Mouse (Mus musculus): ENCODE measurements around the gene Cfap61. TPM values are rescaled to one million over a fixed set of nuclear protein-coding genes. Genes with fewer than 3 reads are reported as not detected.

The Cfap61 gene
- polyA plus RNA-seq, 2 experiments: not detected

- Histone ChIP-seq H3K27me3 (ENCODE audit: control insufficient read depth, insufficient read depth, low read length) (no peaks in the 10 kb centered on the region), H3K9ac (replicated peaks) (no peak overlapping the region), H3K4me1 (replicated peaks; ENCODE audit: control insufficient read depth in 2 of 2, insufficient read depth in 2 of 2, low read length in 1 of 2) (no peaks in the 10 kb centered on the region), H3K36me3 (replicated peaks; ENCODE audit: control insufficient read depth, insufficient read depth, low read depth) (no peaks in the 10 kb centered on the region), H3K4me3 (ENCODE audit: insufficient read depth in 1 of 2, low read depth in 2 of 2, low read length in 2 of 2) (no peak overlapping the region), H3K9me3 (ENCODE audit: control insufficient read depth, low read length) (no peaks in the 10 kb centered on the region), H3K4me2 (ENCODE audit: low read depth) (no peak overlapping the region), H3K27ac (no peak overlapping the region)
- WGBS (ENCODE audit: insufficient replicate concordance): 59% methylated on average over 3 of the region's 3 CpGs
- TF ChIP-seq EP300 (IDR thresholded peaks at IDR 0.05; ENCODE audit: low read depth): no peak
- TF ChIP-seq CTCF (IDR thresholded peaks at IDR 0.05; ENCODE audit: low read depth): 0 out of 2 replicates have a peak, but pooled peaks have one; percentile 8
- DNase-seq (ENCODE audit: low read depth in 3 of 3, low spot score in 3 of 3) (no peak), ATAC-seq (ENCODE audit: insufficient read depth) (no peak)
These were observed 321.8 kb downstream of the Cfap61 start for GRCm38 (mm10) chr2:146256321-146256875.

- Histone ChIP-seq H3K9me3 (ENCODE audit: control insufficient read depth, low read length) (no peaks in the 10 kb centered on the region), H3K4me3 (ENCODE audit: insufficient read depth in 1 of 2, low read depth in 2 of 2, low read length in 2 of 2) (no peak overlapping the region), H3K27me3 (ENCODE audit: control insufficient read depth, insufficient read depth, low read length) (no peaks in the 10 kb centered on the region), H3K36me3 (replicated peaks; ENCODE audit: control insufficient read depth, insufficient read depth, low read depth) (no peaks in the 10 kb centered on the region), H3K4me1 (replicated peaks; ENCODE audit: control insufficient read depth in 2 of 2, insufficient read depth in 2 of 2, low read length in 1 of 2) (no peaks in the 10 kb centered on the region), H3K4me2 (ENCODE audit: low read depth) (no peak overlapping the region), H3K9ac (replicated peaks) (no peak overlapping the region), H3K27ac (no peak overlapping the region)
- 43% methylated on average over 3 of the region's 3 CpGs for WGBS (ENCODE audit: insufficient replicate concordance)
- DNase-seq (ENCODE audit: low read depth in 3 of 3, low spot score in 3 of 3) (no peak), ATAC-seq (ENCODE audit: insufficient read depth) (no peak)
- TF ChIP-seq CTCF (IDR thresholded peaks at IDR 0.05; ENCODE audit: low read depth): no peak
- no peak for TF ChIP-seq EP300 (IDR thresholded peaks at IDR 0.05; ENCODE audit: low read depth)
These were observed 322.5 kb downstream of the Cfap61 start for GRCm38 (mm10) chr2:146257037-146257436.

- 77% methylated on average over 3 of the region's 3 CpGs for WGBS (ENCODE audit: insufficient replicate concordance)
- no peak for TF ChIP-seq EP300 (IDR thresholded peaks at IDR 0.05; ENCODE audit: low read depth)
- TF ChIP-seq CTCF (IDR thresholded peaks at IDR 0.05; ENCODE audit: low read depth): no peak
- no peak for DNase-seq (ENCODE audit: low read depth in 3 of 3, low spot score in 3 of 3)
- Histone ChIP-seq H3K4me1 (replicated peaks; ENCODE audit: control insufficient read depth in 2 of 2, insufficient read depth in 2 of 2, low read length in 1 of 2) (no peaks in the 10 kb centered on the region), H3K4me2 (ENCODE audit: low read depth) (no peak overlapping the region), H3K27me3 (ENCODE audit: control insufficient read depth, insufficient read depth, low read length) (no peaks in the 10 kb centered on the region), H3K9ac (replicated peaks) (no peak overlapping the region), H3K4me3 (ENCODE audit: insufficient read depth in 1 of 2, low read depth in 2 of 2, low read length in 2 of 2) (no peak overlapping the region), H3K36me3 (replicated peaks; ENCODE audit: control insufficient read depth, insufficient read depth, low read depth) (no peaks in the 10 kb centered on the region), H3K9me3 (ENCODE audit: control insufficient read depth, low read length) (no peaks in the 10 kb centered on the region), H3K27ac (no peak overlapping the region)
- ATAC-seq (ENCODE audit: insufficient read depth): no peak
These were observed 323.0 kb downstream of the Cfap61 start for GRCm38 (mm10) chr2:146257609-146258008.

GRCm38 (mm10) chr2:146258736-146259469 is 324.3 kb downstream of the Cfap61 start:
- ATAC-seq (ENCODE audit: insufficient read depth) (no peak), DNase-seq (ENCODE audit: low read depth in 3 of 3, low spot score in 3 of 3) (peak in 1 of 3 experiments; percentile 6)
- Histone ChIP-seq H3K36me3 (replicated peaks; ENCODE audit: control insufficient read depth, insufficient read depth, low read depth) (no peaks in the 10 kb centered on the region), H3K4me2 (ENCODE audit: low read depth) (no peak overlapping the region), H3K27ac (no peak overlapping the region), H3K9me3 (ENCODE audit: control insufficient read depth, low read length) (no peaks in the 10 kb centered on the region), H3K4me1 (replicated peaks; ENCODE audit: control insufficient read depth in 2 of 2, insufficient read depth in 2 of 2, low read length in 1 of 2) (no peaks in the 10 kb centered on the region), H3K4me3 (ENCODE audit: insufficient read depth in 1 of 2, low read depth in 2 of 2, low read length in 2 of 2) (no peak overlapping the region), H3K9ac (replicated peaks) (no peak overlapping the region), H3K27me3 (ENCODE audit: control insufficient read depth, insufficient read depth, low read length) (no peaks in the 10 kb centered on the region)
- TF ChIP-seq CTCF (IDR thresholded peaks at IDR 0.05; ENCODE audit: low read depth): no peak
- TF ChIP-seq EP300 (IDR thresholded peaks at IDR 0.05; ENCODE audit: low read depth): no peak
- WGBS (ENCODE audit: insufficient replicate concordance): 47% methylated on average over 10 of the region's 10 CpGs

GRCm38 (mm10) chr2:146259787-146260560 is 325.4 kb downstream of the Cfap61 start:
- TF ChIP-seq EP300 (IDR thresholded peaks at IDR 0.05; ENCODE audit: low read depth) (no peak), CTCF (IDR thresholded peaks at IDR 0.05; ENCODE audit: low read depth) (no peak)
- H3K4me1 ChIP-seq (replicated peaks; ENCODE audit: control insufficient read depth in 2 of 2, insufficient read depth in 2 of 2, low read length in 1 of 2): no peaks in the 10 kb centered on the region
- ATAC-seq (ENCODE audit: insufficient read depth) (no peak), DNase-seq (ENCODE audit: low read depth in 3 of 3, low spot score in 3 of 3) (no peak)
- H3K36me3 ChIP-seq (replicated peaks; ENCODE audit: control insufficient read depth, insufficient read depth, low read depth): no peaks in the 10 kb centered on the region
- WGBS (ENCODE audit: insufficient replicate concordance): 63% methylated on average over 18 of the region's 18 CpGs
- no peaks in the 10 kb centered on the region for H3K9me3 ChIP-seq (ENCODE audit: control insufficient read depth, low read length)
- H3K27me3 ChIP-seq (ENCODE audit: control insufficient read depth, insufficient read depth, low read length): no peaks in the 10 kb centered on the region
- H3K9ac ChIP-seq (replicated peaks): no peak overlapping the region
- H3K4me3 ChIP-seq (ENCODE audit: insufficient read depth in 1 of 2, low read depth in 2 of 2, low read length in 2 of 2): no peak overlapping the region
- no peak overlapping the region for H3K27ac ChIP-seq
- no peak overlapping the region for H3K4me2 ChIP-seq (ENCODE audit: low read depth)
